In the genomic region with DNA sequence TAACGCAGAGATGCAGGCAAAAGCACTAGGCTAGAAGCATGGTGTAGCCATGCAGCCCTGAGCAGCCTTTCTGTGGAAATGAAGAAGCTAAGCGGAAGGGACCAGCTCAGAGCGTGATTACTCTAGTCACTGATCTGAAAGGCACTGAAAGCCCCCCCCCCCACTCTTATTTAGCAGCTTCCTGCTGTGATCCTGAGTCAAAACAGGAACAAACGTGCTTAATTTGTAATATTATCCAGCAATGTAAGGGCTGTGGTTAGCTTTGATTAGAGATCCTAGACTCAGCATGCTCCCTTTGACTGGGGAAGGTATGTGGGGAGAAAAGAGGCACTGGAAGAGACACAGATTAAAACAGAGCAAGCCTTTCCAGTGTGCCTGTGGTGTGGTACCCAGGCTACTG, we compare ENCODE assay signal across 21 mouse cellular contexts. TPM values are rescaled to one million over a fixed set of nuclear protein-coding genes. Genes with fewer than 3 reads are reported as not detected.
DNase-seq lines count a peak whose midpoint lies in the region; ATAC-seq and TF ChIP-seq lines count a peak whose summit lies in the region.
"Had no signal": no experiment of that assay in that cellular context is flagged by ENCODE, and none has a peak within 500 bp of the region (broad histone marks: within the 10 kb centered on the region; RNA-seq: fewer than 3 reads in every experiment).

No protein-coding gene starts in this region.

- H3K36me3 ChIP-seq in hindbrain, embryonic 10.5 days, result peaks cover 12% of the 10 kb centered on the region
- no peaks in the 10 kb centered on the region for H3K36me3 ChIP-seq in hindbrain, postnatal 0 days (ENCODE audit: insufficient read depth, low read length)
- H3K36me3 ChIP-seq in embryonic facial prominence, embryonic 13.5 days, result peaks cover 74% of the 10 kb centered on the region
- H3K36me3 ChIP-seq in limb, embryonic 10.5 days, result peaks cover 62% of the 10 kb centered on the region
- H3K36me3 ChIP-seq in liver, embryonic 12.5 days, result peaks cover 54% of the 10 kb centered on the region
- H3K36me3 ChIP-seq in liver, embryonic 11.5 days (ENCODE audit: control insufficient read depth, insufficient read depth, low read length), result no peaks in the 10 kb centered on the region
- H3K36me3 ChIP-seq: midbrain, embryonic 13.5 days had no signal

- peak overlapping the region; percentile 1 for H3K27ac ChIP-seq in hindbrain, embryonic 10.5 days
- H3K27ac ChIP-seq in hindbrain, postnatal 0 days, result no peak overlapping the region
- H3K27ac ChIP-seq in bone marrow macrophage, adult 2 months (ENCODE audit: insufficient read depth, low read depth, low read length), result peak overlapping the region; percentile 47
- H3K27ac ChIP-seq in embryonic facial prominence, embryonic 13.5 days, result peak overlapping the region; percentile 48; the same call in 1 of the 2 replicates
- peak overlapping the region; percentile 21; the same call in 1 of the 2 replicates for H3K27ac ChIP-seq in limb, embryonic 10.5 days
- no peak overlapping the region for H3K27ac ChIP-seq in liver, embryonic 12.5 days
- H3K27ac ChIP-seq in liver, embryonic 11.5 days (ENCODE audit: low read depth, low read length), result no peak overlapping the region
- H3K27ac ChIP-seq: intestine, embryonic 15.5 days; limb, embryonic 13.5 days; liver, embryonic 15.5 days; midbrain, embryonic 13.5 days had no signal

- H3K9ac ChIP-seq in hindbrain, postnatal 0 days (replicated peaks; ENCODE audit: low read length), result no peak overlapping the region
- no peak overlapping the region for H3K9ac ChIP-seq in embryonic facial prominence, embryonic 13.5 days
- no peak overlapping the region for H3K9ac ChIP-seq in liver, embryonic 12.5 days
- H3K9ac ChIP-seq in liver, embryonic 11.5 days (ENCODE audit: low read depth, low read length), result no peak overlapping the region
- H3K9ac ChIP-seq: intestine, embryonic 15.5 days; limb, embryonic 13.5 days; liver, embryonic 15.5 days; midbrain, embryonic 13.5 days had no signal

- DNase-seq in hindbrain, embryonic 10.5 days (ENCODE audit: low spot score), result no peak
- no peak for DNase-seq in hindbrain, postnatal 0 days (ENCODE audit: low spot score)
- no peak for DNase-seq in limb, embryonic 10.5 days (ENCODE audit: low spot score)
- DNase-seq in retina, embryonic 14.5 days (ENCODE audit: low spot score), result no peak
- no peak for DNase-seq in liver, embryonic 11.5 days (ENCODE audit: low spot score)
- DNase-seq: adrenal gland, postnatal 25 days; cerebellum, adult 9-10 months; gastrocnemius, postnatal 10 days; heart, adult 18-20 months; heart, postnatal 36 days; kidney, adult 9 months; spleen, adult 18-20 months had no signal

- no peak for ATAC-seq in hindbrain, postnatal 0 days
- no peak for ATAC-seq in embryonic facial prominence, embryonic 13.5 days (ENCODE audit: insufficient number of reproducible peaks, insufficient read depth, low FRiP score, low TSS enrichment, low read depth)
- ATAC-seq in liver, embryonic 12.5 days, result no peak
- no peak for ATAC-seq in liver, embryonic 11.5 days (replicated peaks; ENCODE audit: low FRiP score)
- ATAC-seq: intestine, embryonic 15.5 days; midbrain, embryonic 13.5 days had no signal

- no peak for TF ChIP-seq POLR2A in bone marrow macrophage, adult 2 months (IDR thresholded peaks at IDR 0.05; ENCODE audit: borderline replicate concordance, low read depth, low read length)

- no peaks in the 10 kb centered on the region for H3K27me3 ChIP-seq in hindbrain, embryonic 10.5 days (ENCODE audit: insufficient read depth, poor library complexity, severe bottlenecking)
- H3K27me3 ChIP-seq in hindbrain, postnatal 0 days (ENCODE audit: insufficient read depth, low read length), result no peaks in the 10 kb centered on the region
- no peaks in the 10 kb centered on the region for H3K27me3 ChIP-seq in embryonic facial prominence, embryonic 13.5 days
- no peaks in the 10 kb centered on the region for H3K27me3 ChIP-seq in limb, embryonic 10.5 days (ENCODE audit: low read depth, poor library complexity, severe bottlenecking)
- no peaks in the 10 kb centered on the region for H3K27me3 ChIP-seq in liver, embryonic 12.5 days (replicated peaks)
- H3K27me3 ChIP-seq in liver, embryonic 11.5 days (replicated peaks; ENCODE audit: control insufficient read depth, insufficient read depth, low read length), result no peaks in the 10 kb centered on the region
- H3K27me3 ChIP-seq: CH12.LX; intestine, embryonic 15.5 days; limb, embryonic 13.5 days; liver, embryonic 15.5 days; midbrain, embryonic 13.5 days had no signal

- peaks cover 17% of the 10 kb centered on the region for H3K4me1 ChIP-seq in hindbrain, embryonic 10.5 days (replicated peaks)
- no peaks in the 10 kb centered on the region for H3K4me1 ChIP-seq in hindbrain, postnatal 0 days (ENCODE audit: insufficient read depth, low read length)
- H3K4me1 ChIP-seq in bone marrow macrophage, adult 2 months (ENCODE audit: control insufficient read depth, insufficient read depth, low read length), result peaks cover 61% of the 10 kb centered on the region
- peaks cover 44% of the 10 kb centered on the region for H3K4me1 ChIP-seq in embryonic facial prominence, embryonic 13.5 days
- H3K4me1 ChIP-seq in limb, embryonic 10.5 days, result peaks cover 27% of the 10 kb centered on the region
- H3K4me1 ChIP-seq in liver, embryonic 12.5 days, result peaks cover 16% of the 10 kb centered on the region
- H3K4me1 ChIP-seq in liver, embryonic 11.5 days (replicated peaks; ENCODE audit: control insufficient read depth, insufficient read depth, low read length), result peaks cover 8% of the 10 kb centered on the region; the same call in 1 of the 2 replicates
- H3K4me1 ChIP-seq: midbrain, embryonic 13.5 days had no signal

- H3K9me3 ChIP-seq in hindbrain, embryonic 10.5 days, result no peaks in the 10 kb centered on the region
- no peaks in the 10 kb centered on the region for H3K9me3 ChIP-seq in hindbrain, postnatal 0 days (ENCODE audit: low read length)
- H3K9me3 ChIP-seq in embryonic facial prominence, embryonic 13.5 days, result no peaks in the 10 kb centered on the region
- no peaks in the 10 kb centered on the region for H3K9me3 ChIP-seq in limb, embryonic 10.5 days (replicated peaks)
- H3K9me3 ChIP-seq in liver, embryonic 12.5 days (replicated peaks), result no peaks in the 10 kb centered on the region
- H3K9me3 ChIP-seq in liver, embryonic 11.5 days (ENCODE audit: control insufficient read depth, low read length), result no peaks in the 10 kb centered on the region
- H3K9me3 ChIP-seq: intestine, embryonic 15.5 days; limb, embryonic 13.5 days; liver, embryonic 15.5 days; midbrain, embryonic 13.5 days had no signal

- WGBS in hindbrain, embryonic 10.5 days, result 58% methylated on average over 4 of the region's 4 CpGs
- WGBS in hindbrain, postnatal 0 days, result 53% methylated on average over 4 of the region's 4 CpGs
- 29% methylated on average over 4 of the region's 4 CpGs for WGBS in embryonic facial prominence, embryonic 13.5 days
- WGBS in limb, embryonic 10.5 days, result 67% methylated on average over 4 of the region's 4 CpGs
- WGBS in liver, embryonic 12.5 days (ENCODE audit: insufficient replicate concordance), result 68% methylated on average over 4 of the region's 4 CpGs
- 72% methylated on average over 4 of the region's 4 CpGs for WGBS in liver, embryonic 11.5 days

- no peak for TF ChIP-seq CTCF in hindbrain, postnatal 0 days (IDR thresholded peaks at IDR 0.05; ENCODE audit: low read depth)
- no peak for TF ChIP-seq CTCF in bone marrow macrophage, adult 2 months (IDR thresholded peaks at IDR 0.05; ENCODE audit: low read depth, low read length)

- H3K4me2 ChIP-seq in hindbrain, postnatal 0 days (ENCODE audit: low read depth, low read length), result no peak overlapping the region
- no peak overlapping the region for H3K4me2 ChIP-seq in embryonic facial prominence, embryonic 13.5 days
- H3K4me2 ChIP-seq in liver, embryonic 12.5 days, result no peak overlapping the region
- no peak overlapping the region for H3K4me2 ChIP-seq in liver, embryonic 11.5 days
- H3K4me2 ChIP-seq: intestine, embryonic 15.5 days; limb, embryonic 13.5 days; liver, embryonic 15.5 days; midbrain, embryonic 13.5 days had no signal

- no peak overlapping the region for H3K4me3 ChIP-seq in hindbrain, embryonic 10.5 days
- H3K4me3 ChIP-seq in hindbrain, postnatal 0 days (ENCODE audit: low read length), result no peak overlapping the region
- H3K4me3 ChIP-seq in bone marrow macrophage, adult 2 months (ENCODE audit: insufficient read depth, low read length), result no peak overlapping the region
- H3K4me3 ChIP-seq in embryonic facial prominence, embryonic 13.5 days, result no peak overlapping the region
- H3K4me3 ChIP-seq in limb, embryonic 10.5 days, result no peak overlapping the region
- H3K4me3 ChIP-seq in liver, embryonic 12.5 days, result no peak overlapping the region
- no peak overlapping the region for H3K4me3 ChIP-seq in liver, embryonic 11.5 days (ENCODE audit: low read depth, low read length)
- H3K4me3 ChIP-seq: intestine, embryonic 15.5 days; limb, embryonic 13.5 days; liver, embryonic 15.5 days; midbrain, embryonic 13.5 days had no signal

RNA-seq across cellular contexts. Expression of a gene that starts 48.7 kb away (rescaled TPM):
- 8.3 and 8.4 TPM in 2 replicates for polyA plus RNA-seq in hindbrain, embryonic 10.5 days (2016; fragmentation: Nextera tagmentation; extraction: Ambion mirVana)
- 21.7 and 23.1 TPM in 2 replicates for total RNA-seq in hindbrain, postnatal 0 days (2014; rRNA removed)
- 7.2 and 7.7 TPM in 2 replicates for polyA plus RNA-seq in hindbrain, postnatal 0 days (2015; fragmentation: Nextera tagmentation; extraction: Ambion mirVana)
- 62.1 and 79.7 TPM in 2 replicates for polyA plus RNA-seq in bone marrow macrophage, adult 2 months (2012; ENCODE audit: insufficient read depth, insufficient read length, missing spikeins)
- 27.0 and 33.3 TPM in 2 replicates for polyA plus RNA-seq in embryonic facial prominence, embryonic 13.5 days (2015; fragmentation: Nextera tagmentation; extraction: Ambion mirVana)
- 9.8 and 14.1 TPM in 2 replicates for polyA plus RNA-seq in limb, embryonic 10.5 days (2016; fragmentation: Nextera tagmentation; extraction: Ambion mirVana)
- 6.9 and 7.1 TPM in 2 replicates for polyA plus RNA-seq in liver, embryonic 12.5 days (2016; fragmentation: Nextera tagmentation; extraction: Ambion mirVana)
- 9.5 and 10.5 TPM in 2 replicates for polyA plus RNA-seq in liver, embryonic 11.5 days (2014; fragmentation: Nextera tagmentation; extraction: Ambion mirVana)
- total RNA-seq: MEL had no signal

Comparison
In these comparisons a context has a peak if more than half of its experiments do, and no peak if none do; other contexts are left out.
1. H3K27ac ChIP-seq: peak in hindbrain, embryonic 10.5 days (single experiment), bone marrow macrophage, adult 2 months (single experiment), embryonic facial prominence, embryonic 13.5 days (single experiment) and limb, embryonic 10.5 days (single experiment); none in hindbrain, postnatal 0 days (single experiment), liver, embryonic 12.5 days (single experiment) and liver, embryonic 11.5 days (single experiment).